Mouse (Mus musculus) lung, postnatal 25 days (tissue): ENCODE results near the gene Lrrc56.
A peak's percentile ranks its signal among the peaks of the same experiment; 100 is the strongest.

ENCODE experiments used
- DNase-seq: peaks from one replicate; pipeline ENCODE4 v3.0.0; 2022; ENCODE audit warnings: low spot score

The Lrrc56 gene

GRCm38 (mm10) chr7:141193948-141194347 lies at the start of gene Lrrc56, which contains the start of gene Hras:
Lrrc56 (plus strand) TSS chr7:141194157.
Hras (minus strand) TSS chr7:141194005.
- DNase-seq: peak; percentile 98

- no peak for DNase-seq
Observed at GRCm38 (mm10) chr7:141144650-141145049, 49.3 kb upstream of the Lrrc56 start.

- DNase-seq: no peak
Observed at GRCm38 (mm10) chr7:141145403-141145802, 48.6 kb upstream of the Lrrc56 start.

GRCm38 (mm10) chr7:141146043-141146595 lies 47.8 kb upstream of the Lrrc56 start:
- no peak for DNase-seq

GRCm38 (mm10) chr7:141147044-141147443 lies 46.9 kb upstream of the Lrrc56 start:
- no peak for DNase-seq

GRCm38 (mm10) chr7:141148639-141149038 lies 45.3 kb upstream of the Lrrc56 start:
- DNase-seq: no peak

- no peak for DNase-seq
Observed at GRCm38 (mm10) chr7:141155362-141155761, 38.6 kb upstream of the Lrrc56 start.

- no peak for DNase-seq
Observed at GRCm38 (mm10) chr7:141164397-141164796, 29.6 kb upstream of the Lrrc56 start.

GRCm38 (mm10) chr7:141164850-141165249 lies 29.1 kb upstream of the Lrrc56 start:
- DNase-seq: peak; percentile 61

- peak; percentile 46 for DNase-seq
Observed at GRCm38 (mm10) chr7:141167901-141168517, 25.9 kb upstream of the Lrrc56 start.

- DNase-seq: peak; percentile 90
Observed at GRCm38 (mm10) chr7:141168518-141168953, 25.4 kb upstream of the Lrrc56 start.

GRCm38 (mm10) chr7:141169300-141169699 lies 24.7 kb upstream of the Lrrc56 start:
- peak; percentile 86 for DNase-seq

- no peak for DNase-seq
Observed at GRCm38 (mm10) chr7:141169866-141170265, 24.1 kb upstream of the Lrrc56 start.

- DNase-seq: peak; percentile 94
Observed at GRCm38 (mm10) chr7:141172116-141173006, 21.6 kb upstream of the Lrrc56 start, which contains the start of gene Rnh1. Rnh1 (minus strand) TSS chr7:141172857.

- no peak for DNase-seq
Observed at GRCm38 (mm10) chr7:141173323-141173850, 20.6 kb upstream of the Lrrc56 start.

- no peak for DNase-seq
Observed at GRCm38 (mm10) chr7:141175068-141175467, 18.9 kb upstream of the Lrrc56 start.

GRCm38 (mm10) chr7:141176173-141176572 lies 17.8 kb upstream of the Lrrc56 start:
- DNase-seq: peak; percentile 89

- no peak for DNase-seq
Observed at GRCm38 (mm10) chr7:141188194-141188593, 5.8 kb upstream of the Lrrc56 start.

GRCm38 (mm10) chr7:141188733-141189132 lies 5.2 kb upstream of the Lrrc56 start:
- no peak for DNase-seq

GRCm38 (mm10) chr7:141190220-141190619 lies 3.7 kb upstream of the Lrrc56 start:
- no peak for DNase-seq

- DNase-seq: no peak
Observed at GRCm38 (mm10) chr7:141191036-141191435, 2.9 kb upstream of the Lrrc56 start.
